Mouse (Mus musculus): ENCODE measurements at regions not wholly inside any gene's neighbourhood (a gene's known extent, or its start where the extent isn't known, plus 50 kb on each side); places are given as distances from the start of the nearest gene placed in this dataset.

DNA sequence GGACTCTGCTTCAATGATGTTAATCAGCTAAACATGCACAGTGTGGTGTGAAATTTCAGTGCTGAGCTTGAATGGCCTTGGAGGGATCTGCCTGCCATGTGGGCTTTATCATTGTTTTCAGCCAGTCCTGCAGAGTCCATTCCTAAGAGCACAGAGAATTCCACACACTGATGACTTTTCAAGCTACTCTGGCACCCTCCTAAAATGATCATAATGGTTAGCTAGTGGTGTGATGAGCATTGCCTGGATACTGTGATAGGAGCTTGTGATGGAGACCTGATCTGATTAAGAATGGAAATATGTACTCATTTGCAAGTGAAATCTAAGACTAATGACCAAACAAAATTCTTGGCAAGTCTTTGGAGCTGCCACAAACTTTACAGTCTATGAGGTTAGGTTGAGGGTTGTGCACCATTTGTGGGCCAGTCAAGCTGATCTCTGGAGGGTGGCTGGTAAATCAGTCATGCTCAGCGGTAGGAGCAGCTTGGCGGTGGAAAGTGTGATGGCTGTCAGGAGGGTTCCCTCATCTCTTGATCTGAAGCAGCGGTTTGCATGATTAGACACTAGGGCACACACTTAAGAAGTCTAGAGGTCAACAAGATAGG, 91.0 kb upstream of the Cep162 start:
- H3K4me2 ChIP-seq (replicated peaks; ENCODE audit: low read depth, low read length, severe bottlenecking) = no peak overlapping the region
- no peak overlapping the region for H3K9ac ChIP-seq (ENCODE audit: low read depth, low read length, severe bottlenecking)
- H3K4me1 ChIP-seq (ENCODE audit: control insufficient read depth, insufficient read depth, low read length) = no peaks in the 10 kb centered on the region
- DNase-seq (ENCODE audit: low spot score) (no peak), ATAC-seq (ENCODE audit: low FRiP score, low read depth) (no peak)
- H3K9me3 ChIP-seq (ENCODE audit: control insufficient read depth, low read length) = no peaks in the 10 kb centered on the region
- no peak overlapping the region for H3K4me3 ChIP-seq (replicated peaks; ENCODE audit: low read length)
- no peak for TF ChIP-seq POLR2A (IDR thresholded peaks at IDR 0.05; ENCODE audit: borderline replicate concordance, extremely low read depth, insufficient read depth, insufficient read length)
- no peaks in the 10 kb centered on the region for H3K36me3 ChIP-seq (ENCODE audit: control insufficient read depth, insufficient read depth, low read length)
- H3K27ac ChIP-seq (replicated peaks; ENCODE audit: low read depth, low read length) = no peak overlapping the region
- 57% methylated on average over 3 of the region's 3 CpGs for WGBS
- no peaks in the 10 kb centered on the region for H3K27me3 ChIP-seq (ENCODE audit: control insufficient read depth, insufficient read depth, low read length)

DNA sequence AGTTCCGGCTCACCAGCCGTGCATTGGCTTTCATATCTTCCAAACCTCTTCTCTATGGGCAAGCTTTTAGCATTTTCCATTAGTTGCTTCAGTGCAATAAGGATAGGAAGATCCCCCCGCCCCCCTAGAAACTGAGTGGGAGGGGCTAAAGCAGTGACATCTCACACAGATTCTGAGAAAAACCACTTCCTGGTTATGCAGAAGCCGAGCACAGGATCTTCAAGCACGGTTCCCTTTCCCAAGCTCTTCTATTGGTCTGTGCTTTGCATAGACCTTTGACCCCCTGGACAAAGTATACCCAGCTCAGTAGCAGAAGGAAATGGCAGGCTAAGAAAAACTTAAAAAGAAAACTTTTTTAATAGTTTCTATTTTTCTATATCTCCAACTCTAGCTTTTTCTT, 86.1 kb upstream of the Cep162 start:
- H3K27me3 ChIP-seq (ENCODE audit: control insufficient read depth, insufficient read depth, low read length) = no peaks in the 10 kb centered on the region
- DNase-seq (ENCODE audit: low spot score) (no peak), ATAC-seq (ENCODE audit: low FRiP score, low read depth) (no peak)
- no peaks in the 10 kb centered on the region for H3K9me3 ChIP-seq (ENCODE audit: control insufficient read depth, low read length)
- no peak overlapping the region for H3K4me3 ChIP-seq (replicated peaks; ENCODE audit: low read length)
- no peak overlapping the region for H3K9ac ChIP-seq (ENCODE audit: low read depth, low read length, severe bottlenecking)
- H3K27ac ChIP-seq (replicated peaks; ENCODE audit: low read depth, low read length) = no peak overlapping the region
- 84% methylated on average over 5 of the region's 5 CpGs for WGBS
- no peak for TF ChIP-seq POLR2A (IDR thresholded peaks at IDR 0.05; ENCODE audit: borderline replicate concordance, extremely low read depth, insufficient read depth, insufficient read length)
- 0 out of 2 replicates have a peak, but pooled peaks cover 9% of the 10 kb centered on the region for H3K4me1 ChIP-seq (ENCODE audit: control insufficient read depth, insufficient read depth, low read length)
- no peaks in the 10 kb centered on the region for H3K36me3 ChIP-seq (ENCODE audit: control insufficient read depth, insufficient read depth, low read length)
- no peak overlapping the region for H3K4me2 ChIP-seq (replicated peaks; ENCODE audit: low read depth, low read length, severe bottlenecking)

DNA sequence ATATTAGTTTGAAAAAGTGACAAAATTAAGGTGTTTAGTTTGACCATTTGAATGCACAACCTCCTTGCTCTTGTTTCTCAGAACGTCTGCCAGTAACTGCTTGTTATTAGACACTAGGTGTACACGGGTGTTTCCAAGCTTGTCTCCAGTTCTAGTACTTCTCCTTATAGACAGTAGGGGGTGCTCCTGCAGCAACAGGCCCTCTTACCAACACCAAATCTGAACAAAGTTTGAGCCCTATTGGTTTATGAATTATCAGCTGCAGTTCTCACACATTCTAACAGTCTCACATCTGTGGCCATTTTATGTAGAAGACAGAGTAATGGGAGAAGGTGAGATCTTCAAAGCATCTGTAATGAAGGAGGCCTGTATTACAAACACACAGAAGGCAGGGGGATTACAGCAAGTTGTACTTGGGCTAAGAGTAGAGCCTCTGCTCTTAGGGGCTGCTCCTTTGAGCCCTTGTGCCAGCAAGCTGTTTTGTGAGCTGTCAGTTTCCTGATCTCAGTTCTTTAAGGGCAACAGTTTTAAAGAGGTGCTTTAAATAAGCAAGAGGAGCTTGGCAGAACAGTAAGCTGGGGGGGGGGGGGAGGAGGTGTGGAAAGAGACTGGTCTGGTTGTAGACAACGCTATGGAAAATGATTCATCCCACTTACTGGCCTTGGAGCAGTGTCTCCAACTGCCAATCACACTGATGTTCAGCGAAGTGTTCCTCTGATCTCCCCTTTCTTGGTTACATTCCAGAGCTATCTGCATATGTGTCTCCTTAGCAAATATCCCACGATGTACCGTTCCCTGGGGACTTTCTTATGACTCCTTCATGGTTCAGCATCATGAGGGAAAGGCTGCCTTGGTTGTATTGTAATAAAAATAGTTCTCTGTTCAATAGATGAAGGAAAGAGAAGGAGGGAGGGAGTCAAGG, 71.3 kb upstream of the Cep162 start:
- Histone ChIP-seq H3K36me3 (ENCODE audit: control insufficient read depth, insufficient read depth, low read length) (no peaks in the 10 kb centered on the region), H3K4me2 (replicated peaks; ENCODE audit: low read depth, low read length, severe bottlenecking) (no peak overlapping the region), H3K9ac (ENCODE audit: low read depth, low read length, severe bottlenecking) (no peak overlapping the region), H3K27ac (replicated peaks; ENCODE audit: low read depth, low read length) (no peak overlapping the region), H3K27me3 (ENCODE audit: control insufficient read depth, insufficient read depth, low read length) (no peaks in the 10 kb centered on the region), H3K9me3 (ENCODE audit: control insufficient read depth, low read length) (no peaks in the 10 kb centered on the region), H3K4me3 (replicated peaks; ENCODE audit: low read length) (no peak overlapping the region), H3K4me1 (ENCODE audit: control insufficient read depth, insufficient read depth, low read length) (no peaks in the 10 kb centered on the region)
- no peak for TF ChIP-seq POLR2A (IDR thresholded peaks at IDR 0.05; ENCODE audit: borderline replicate concordance, extremely low read depth, insufficient read depth, insufficient read length)
- peak; percentile 48 for DNase-seq (ENCODE audit: low spot score)
- ATAC-seq (ENCODE audit: low FRiP score, low read depth) = peak; percentile 50; the same call in 1 of the 2 replicates
- 36% methylated on average over 6 of the region's 6 CpGs for WGBS

DNA sequence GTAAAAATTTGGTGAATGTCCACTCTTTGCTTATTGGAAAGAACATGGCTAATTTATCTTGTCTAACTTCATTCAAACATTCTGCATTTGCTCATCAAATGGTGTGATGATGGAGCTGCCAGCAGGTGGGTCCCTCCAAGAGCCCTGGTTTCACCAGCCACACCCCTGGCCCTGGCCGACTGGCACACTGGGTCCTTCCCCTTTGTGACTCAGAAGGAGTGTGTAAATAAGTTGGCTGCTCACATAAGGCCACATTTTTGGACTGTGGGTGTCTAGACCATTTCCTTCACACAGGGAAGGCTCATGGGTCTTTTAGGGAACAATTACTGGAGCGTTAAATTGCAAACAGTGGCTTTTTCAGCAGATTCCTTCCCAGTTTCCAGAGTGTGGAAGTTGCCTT, 68.4 kb upstream of the Cep162 start:
- no peak for DNase-seq (ENCODE audit: low spot score)
- 56% methylated on average over 2 of the region's 2 CpGs for WGBS

DNA sequence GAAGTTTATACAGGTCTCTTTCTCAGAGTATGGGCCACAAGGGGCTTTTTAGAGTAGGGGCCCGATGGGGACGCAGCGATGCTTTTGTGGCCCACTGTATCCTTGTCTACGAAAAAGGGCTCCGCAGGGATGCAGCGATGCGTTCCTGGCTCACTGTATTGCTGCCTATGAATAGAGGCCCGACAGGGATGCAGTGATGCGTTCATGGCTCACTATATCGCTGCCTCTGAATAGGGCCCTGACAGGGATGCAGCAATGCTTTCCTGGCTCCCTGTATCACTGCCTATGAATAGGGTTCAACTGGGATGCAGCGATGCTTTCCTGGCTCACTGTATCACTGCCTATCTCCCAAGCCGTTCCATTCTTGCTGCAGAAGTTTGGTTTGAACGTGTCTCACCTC, 65.4 kb upstream of the Cep162 start:
- Histone ChIP-seq H3K9ac (ENCODE audit: low read depth, low read length, severe bottlenecking) (no peak overlapping the region), H3K36me3 (ENCODE audit: control insufficient read depth, insufficient read depth, low read length) (no peaks in the 10 kb centered on the region), H3K27ac (replicated peaks; ENCODE audit: low read depth, low read length) (no peak overlapping the region), H3K4me2 (replicated peaks; ENCODE audit: low read depth, low read length, severe bottlenecking) (no peak overlapping the region), H3K27me3 (ENCODE audit: control insufficient read depth, insufficient read depth, low read length) (no peaks in the 10 kb centered on the region), H3K4me3 (replicated peaks; ENCODE audit: low read length) (no peak overlapping the region), H3K4me1 (ENCODE audit: control insufficient read depth, insufficient read depth, low read length) (peaks cover 7% of the 10 kb centered on the region), H3K9me3 (ENCODE audit: control insufficient read depth, low read length) (no peaks in the 10 kb centered on the region)
- TF ChIP-seq POLR2A (IDR thresholded peaks at IDR 0.05; ENCODE audit: borderline replicate concordance, extremely low read depth, insufficient read depth, insufficient read length) = no peak
- WGBS = 51% methylated on average over 13 of the region's 13 CpGs
- ATAC-seq (ENCODE audit: low FRiP score, low read depth) (no peak; the same call in 1 of the 2 replicates), DNase-seq (ENCODE audit: low spot score) (peak; percentile 35)

More for the DNA sequence above, 68.4 kb upstream of the Cep162 start:
- H3K4me1 ChIP-seq (ENCODE audit: control insufficient read depth, insufficient read depth, low read length) = peaks cover 7% of the 10 kb centered on the region
- no peak for ATAC-seq (ENCODE audit: low FRiP score, low read depth)
- H3K4me2 ChIP-seq (replicated peaks; ENCODE audit: low read depth, low read length, severe bottlenecking) = no peak overlapping the region
- no peak overlapping the region for H3K4me3 ChIP-seq (replicated peaks; ENCODE audit: low read length)
- no peaks in the 10 kb centered on the region for H3K27me3 ChIP-seq (ENCODE audit: control insufficient read depth, insufficient read depth, low read length)
- no peak overlapping the region for H3K9ac ChIP-seq (ENCODE audit: low read depth, low read length, severe bottlenecking)
- no peaks in the 10 kb centered on the region for H3K36me3 ChIP-seq (ENCODE audit: control insufficient read depth, insufficient read depth, low read length)
- no peaks in the 10 kb centered on the region for H3K9me3 ChIP-seq (ENCODE audit: control insufficient read depth, low read length)
- no peak for TF ChIP-seq POLR2A (IDR thresholded peaks at IDR 0.05; ENCODE audit: borderline replicate concordance, extremely low read depth, insufficient read depth, insufficient read length)
- no peak overlapping the region for H3K27ac ChIP-seq (replicated peaks; ENCODE audit: low read depth, low read length)

All from limb, embryonic 14.5 days (tissue).